Mouse (Mus musculus): ENCODE data around the gene Tnfrsf25. TPM values are rescaled to one million over a fixed set of nuclear protein-coding genes. Genes with fewer than 3 reads are reported as not detected.

Tnfrsf25 gene
- total and polyA plus RNA-seq, 3 experiments, result 1.5 TPM; not detected in 2

- no peaks in the 10 kb centered on the region for H3K36me3 ChIP-seq (replicated peaks in 1 of 2; ENCODE audit: control insufficient read depth in 1 of 2, insufficient read depth in 1 of 2, low read length in 1 of 2)
Measured at GRCm38 (mm10) chr4:152092751-152093293, 22.9 kb upstream of the Tnfrsf25 start.

GRCm38 (mm10) chr4:152094233-152094632 is 21.5 kb upstream of the Tnfrsf25 start:
- peaks cover 76% of the 10 kb centered on the region for H3K27me3 ChIP-seq (replicated peaks)
- dilution Hi-C loops (cut with MboI; ENCODE audit: extremely low pct_ligation_motif_present, extremely low pct_unique_long_range_greater_than_20kb, low sequenced_read_pairs), result no loop called here
- no peak for DNase-seq (ENCODE audit: extremely low read depth)
- no peak overlapping the region for H3K4me3 ChIP-seq (replicated peaks in 1 of 3; ENCODE audit: low read depth in 2 of 3, low read length in 2 of 3, poor library complexity in 1 of 3)
- H3K36me3 ChIP-seq (replicated peaks in 1 of 2; ENCODE audit: control insufficient read depth in 1 of 2, insufficient read depth in 1 of 2, low read length in 1 of 2), result no peaks in the 10 kb centered on the region
- peaks cover 10 to 13% of the 10 kb centered on the region in 2 experiments for H3K4me1 ChIP-seq (ENCODE audit: control insufficient read depth in 1 of 2, insufficient read depth in 2 of 2)
- H3K9me3 ChIP-seq (replicated peaks; ENCODE audit: low read length), result no peaks in the 10 kb centered on the region
- no peak overlapping the region for H3K9ac ChIP-seq (ENCODE audit: insufficient read depth, low read depth)
- no peak overlapping the region for H3K4me2 ChIP-seq (ENCODE audit: insufficient read depth, low read depth, poor library complexity, severe bottlenecking)
- H3K27ac ChIP-seq (ENCODE audit: insufficient read depth, low read depth), result no peak overlapping the region
- in situ Hi-C loops (cut with MboI; ENCODE audit: low pct_ligation_motif_present, low pct_unique_long_range_greater_than_20kb, low sequenced_read_pairs), result no loop called here
- H3K79me2 ChIP-seq (replicated peaks; ENCODE audit: control insufficient read depth, extremely low read depth, insufficient read depth, poor library complexity, severe bottlenecking), result no peaks in the 10 kb centered on the region
- no peak for TF ChIP-seq SMC3 (IDR thresholded peaks at IDR 0.05; ENCODE audit: low read depth, low read length)
- TF ChIP-seq ZC3H11A (IDR thresholded peaks at IDR 0.05; ENCODE audit: low read depth, low read length), result no peak
- no peak for TF ChIP-seq IRF4 (IDR thresholded peaks at IDR 0.05; ENCODE audit: low read depth, low read length)
- TF ChIP-seq JUN (IDR thresholded peaks at IDR 0.05; ENCODE audit: insufficient read depth, low read depth, low read length), result no peak
- TF ChIP-seq RCOR1 (conservative IDR thresholded peaks at IDR 0.05; ENCODE audit: low read depth, low read length), result no peak
- TF ChIP-seq GABPA (IDR thresholded peaks at IDR 0.05; ENCODE audit: insufficient replicate concordance, low read depth, low read length), result no peak
- no peak for TF ChIP-seq KAT2A (IDR thresholded peaks at IDR 0.05; ENCODE audit: insufficient replicate concordance, low read length)
- no peak for TF ChIP-seq TBP (conservative IDR thresholded peaks at IDR 0.05; ENCODE audit: low read depth, low read length)
- no peak for TF ChIP-seq MXI1 (IDR thresholded peaks at IDR 0.05; ENCODE audit: low read depth, low read length)
- TF ChIP-seq MAX (IDR thresholded peaks at IDR 0.05; ENCODE audit: low read length), result no peak

More at GRCm38 (mm10) chr4:152092751-152093293, 22.9 kb upstream of the Tnfrsf25 start:
- Histone ChIP-seq H3K9me3 (replicated peaks; ENCODE audit: low read length) (no peaks in the 10 kb centered on the region), H3K27ac (ENCODE audit: insufficient read depth, low read depth) (no peak overlapping the region), H3K4me2 (ENCODE audit: insufficient read depth, low read depth, poor library complexity, severe bottlenecking) (no peak overlapping the region), H3K4me1 (ENCODE audit: control insufficient read depth in 1 of 2, insufficient read depth in 2 of 2) (peaks cover 10 to 13% of the 10 kb centered on the region in 2 experiments), H3K27me3 (replicated peaks) (peaks cover 78% of the 10 kb centered on the region), H3K79me2 (replicated peaks; ENCODE audit: control insufficient read depth, extremely low read depth, insufficient read depth, poor library complexity, severe bottlenecking) (no peaks in the 10 kb centered on the region), H3K9ac (ENCODE audit: insufficient read depth, low read depth) (no peak overlapping the region), H3K4me3 (replicated peaks in 1 of 3; ENCODE audit: low read depth in 2 of 3, low read length in 2 of 3, poor library complexity in 1 of 3) (no peak overlapping the region)
- TF ChIP-seq TBP (conservative IDR thresholded peaks at IDR 0.05; ENCODE audit: low read depth, low read length) (no peak), BHLHE40 (IDR thresholded peaks at IDR 0.05; ENCODE audit: low read depth, low read length) (no peak), E2F4 (IDR thresholded peaks at IDR 0.05; ENCODE audit: insufficient replicate concordance, low read depth, low read length) (no peak), POLR2AphosphoS2 (IDR thresholded peaks at IDR 0.05; ENCODE audit: low read depth, low read length) (no peak), USF1 (IDR thresholded peaks at IDR 0.05; ENCODE audit: low read depth, low read length) (no peak), POLR2A (IDR thresholded peaks at IDR 0.05; ENCODE audit: low read depth, low read length) (no peak), USF2 (conservative IDR thresholded peaks at IDR 0.05; ENCODE audit: low read depth, low read length) (no peak), CTCF (conservative IDR thresholded peaks at IDR 0.05 in 1 of 2, IDR thresholded peaks at IDR 0.05 in 1 of 2; ENCODE audit: low read depth in 2 of 2, low read length in 2 of 2) (no peak), PAX5 (IDR thresholded peaks at IDR 0.05; ENCODE audit: low read length) (no peak), HCFC1 (IDR thresholded peaks at IDR 0.05; ENCODE audit: low read depth, low read length) (no peak), EP300 (IDR thresholded peaks at IDR 0.05; ENCODE audit: low read length) (no peak), MYC (IDR thresholded peaks at IDR 0.05; ENCODE audit: low read depth, low read length) (no peak), ELF1 (IDR thresholded peaks at IDR 0.05; ENCODE audit: low read depth, low read length) (no peak), ETS1 (conservative IDR thresholded peaks at IDR 0.05; ENCODE audit: low read depth, low read length) (no peak), JUN (IDR thresholded peaks at IDR 0.05; ENCODE audit: insufficient read depth, low read depth, low read length) (no peak), MAX (IDR thresholded peaks at IDR 0.05; ENCODE audit: low read length) (no peak), RAD21 (IDR thresholded peaks at IDR 0.05; ENCODE audit: low read depth, low read length) (no peak), ZKSCAN1 (IDR thresholded peaks at IDR 0.05; ENCODE audit: borderline replicate concordance, low read depth, low read length) (no peak), KAT2A (IDR thresholded peaks at IDR 0.05; ENCODE audit: insufficient replicate concordance, low read length) (no peak), MAFK (IDR thresholded peaks at IDR 0.05; ENCODE audit: insufficient replicate concordance, low read length) (no peak)
- dilution Hi-C loops (cut with MboI; ENCODE audit: extremely low pct_ligation_motif_present, extremely low pct_unique_long_range_greater_than_20kb, low sequenced_read_pairs), result no loop called here
- no peak for DNase-seq (ENCODE audit: extremely low read depth)
- in situ Hi-C loops (cut with MboI; ENCODE audit: low pct_ligation_motif_present, low pct_unique_long_range_greater_than_20kb, low sequenced_read_pairs), result no loop called here
